16 mouse cellular contexts compared by ENCODE assay signal in genomic region chr7:79532626-79533140, GRCm38 (mm10).
DNase-seq lines count a peak whose midpoint lies in the region; ATAC-seq lines count a peak whose summit lies in the region.
"Had no signal": no experiment of that assay in that cellular context is flagged by ENCODE, and none has a peak within 500 bp of the region (broad histone marks: within the 10 kb centered on the region; RNA-seq: fewer than 3 reads in every experiment).

No protein-coding gene starts in this region.

- H3K27ac ChIP-seq in forebrain, embryonic 14.5 days (ENCODE audit: low read depth, low read length) = peak overlapping the region; percentile 100
- peak overlapping the region; percentile 94 for H3K27ac ChIP-seq in hindbrain, embryonic 15.5 days (replicated peaks)
- peak overlapping the region; percentile 98 for H3K27ac ChIP-seq in neural tube, embryonic 12.5 days
- H3K27ac ChIP-seq: heart, embryonic 10.5 days; limb, embryonic 12.5 days; liver, embryonic 15.5 days had no signal

- H3K4me2 ChIP-seq in forebrain, embryonic 14.5 days (ENCODE audit: low read length) = no peak overlapping the region
- no peak overlapping the region for H3K4me2 ChIP-seq in hindbrain, embryonic 15.5 days
- H3K4me2 ChIP-seq in neural tube, embryonic 12.5 days (replicated peaks) = no peak overlapping the region
- H3K4me2 ChIP-seq: limb, embryonic 12.5 days; liver, embryonic 15.5 days had no signal

- H3K27me3 ChIP-seq in forebrain, embryonic 14.5 days (replicated peaks; ENCODE audit: control insufficient read depth, insufficient read depth, low read length) = no peaks in the 10 kb centered on the region
- no peaks in the 10 kb centered on the region for H3K27me3 ChIP-seq in hindbrain, embryonic 15.5 days
- H3K27me3 ChIP-seq in neural tube, embryonic 12.5 days (replicated peaks) = peaks cover 24% of the 10 kb centered on the region

- no peaks in the 10 kb centered on the region for H3K9me3 ChIP-seq in forebrain, embryonic 14.5 days (replicated peaks; ENCODE audit: control insufficient read depth, low read length)
- H3K9me3 ChIP-seq in hindbrain, embryonic 15.5 days = no peaks in the 10 kb centered on the region
- no peaks in the 10 kb centered on the region for H3K9me3 ChIP-seq in neural tube, embryonic 12.5 days
- H3K9me3 ChIP-seq: heart, embryonic 10.5 days; limb, embryonic 12.5 days; liver, embryonic 15.5 days had no signal

- peaks cover 54% of the 10 kb centered on the region for H3K36me3 ChIP-seq in forebrain, embryonic 14.5 days (ENCODE audit: control insufficient read depth, insufficient read depth, low read length)
- peaks cover 8% of the 10 kb centered on the region for H3K36me3 ChIP-seq in hindbrain, embryonic 15.5 days
- H3K36me3 ChIP-seq in neural tube, embryonic 12.5 days = peaks cover 40% of the 10 kb centered on the region
- H3K36me3 ChIP-seq: heart, embryonic 10.5 days; limb, embryonic 12.5 days; liver, embryonic 15.5 days had no signal

- H3K4me1 ChIP-seq in forebrain, embryonic 14.5 days (ENCODE audit: control insufficient read depth, insufficient read depth, low read length) = peaks cover 56% of the 10 kb centered on the region
- H3K4me1 ChIP-seq in hindbrain, embryonic 15.5 days (replicated peaks) = peaks cover 76% of the 10 kb centered on the region
- H3K4me1 ChIP-seq in neural tube, embryonic 12.5 days = peaks cover 80% of the 10 kb centered on the region

- peak overlapping the region; percentile 33 for H3K9ac ChIP-seq in forebrain, embryonic 14.5 days (ENCODE audit: low read length)
- no peak overlapping the region for H3K9ac ChIP-seq in hindbrain, embryonic 15.5 days
- H3K9ac ChIP-seq in neural tube, embryonic 12.5 days = no peak overlapping the region
- H3K9ac ChIP-seq: limb, embryonic 12.5 days; liver, embryonic 15.5 days had no signal

- WGBS in forebrain, embryonic 14.5 days = 31% methylated on average over 5 of the region's 5 CpGs
- WGBS in hindbrain, embryonic 15.5 days = 37% methylated on average over 5 of the region's 5 CpGs
- WGBS in neural tube, embryonic 12.5 days = 53% methylated on average over 5 of the region's 5 CpGs

- H3K4me3 ChIP-seq in forebrain, embryonic 14.5 days (ENCODE audit: low read depth, low read length) = no peak overlapping the region
- H3K4me3 ChIP-seq in hindbrain, embryonic 15.5 days = no peak overlapping the region
- no peak overlapping the region for H3K4me3 ChIP-seq in neural tube, embryonic 12.5 days
- H3K4me3 ChIP-seq: heart, embryonic 10.5 days; limb, embryonic 12.5 days; liver, embryonic 15.5 days had no signal

- DNase-seq in cerebellum, postnatal 10 days = peak; percentile 59 to 62
- no peak for DNase-seq in cerebellum, postnatal 36 days
- DNase-seq in forebrain, embryonic 14.5 days (ENCODE audit: low spot score) = peak; percentile 56
- no peak for DNase-seq in layer of hippocampus, adult 9-10 months (ENCODE audit: low spot score)
- no peak for DNase-seq in kidney, adult 18-20 months
- no peak for DNase-seq in urinary bladder, postnatal 14 days (ENCODE audit: low spot score)
- DNase-seq: gastrocnemius, postnatal 36 days; kidney, postnatal 14 days; lung, postnatal 10 days had no signal

- ATAC-seq in forebrain, embryonic 14.5 days = no peak
- no peak for ATAC-seq in hindbrain, embryonic 15.5 days (ENCODE audit: low FRiP score, low read depth)
- ATAC-seq in neural tube, embryonic 12.5 days (ENCODE audit: low FRiP score, low read depth) = no peak
- ATAC-seq: activated CD4-positive, CD25-positive, alpha-beta regulatory T cell, adult 4 months; intestine, embryonic 16.5 days had no signal

Comparison
In these comparisons a context has a peak if more than half of its experiments do, and no peak if none do; other contexts are left out.
1. DNase-seq: peak in cerebellum, postnatal 10 days (2 of 2) and forebrain, embryonic 14.5 days (single experiment); none in cerebellum, postnatal 36 days (0 of 2), layer of hippocampus, adult 9-10 months (single experiment), kidney, adult 18-20 months (single experiment) and urinary bladder, postnatal 14 days (single experiment).
2. Peak in every context shown above with its lines, with median percentiles within 50 percentile points of each other: H3K27ac ChIP-seq.